ENCODE assay signal across 9 mouse cellular contexts in the genomic region with DNA sequence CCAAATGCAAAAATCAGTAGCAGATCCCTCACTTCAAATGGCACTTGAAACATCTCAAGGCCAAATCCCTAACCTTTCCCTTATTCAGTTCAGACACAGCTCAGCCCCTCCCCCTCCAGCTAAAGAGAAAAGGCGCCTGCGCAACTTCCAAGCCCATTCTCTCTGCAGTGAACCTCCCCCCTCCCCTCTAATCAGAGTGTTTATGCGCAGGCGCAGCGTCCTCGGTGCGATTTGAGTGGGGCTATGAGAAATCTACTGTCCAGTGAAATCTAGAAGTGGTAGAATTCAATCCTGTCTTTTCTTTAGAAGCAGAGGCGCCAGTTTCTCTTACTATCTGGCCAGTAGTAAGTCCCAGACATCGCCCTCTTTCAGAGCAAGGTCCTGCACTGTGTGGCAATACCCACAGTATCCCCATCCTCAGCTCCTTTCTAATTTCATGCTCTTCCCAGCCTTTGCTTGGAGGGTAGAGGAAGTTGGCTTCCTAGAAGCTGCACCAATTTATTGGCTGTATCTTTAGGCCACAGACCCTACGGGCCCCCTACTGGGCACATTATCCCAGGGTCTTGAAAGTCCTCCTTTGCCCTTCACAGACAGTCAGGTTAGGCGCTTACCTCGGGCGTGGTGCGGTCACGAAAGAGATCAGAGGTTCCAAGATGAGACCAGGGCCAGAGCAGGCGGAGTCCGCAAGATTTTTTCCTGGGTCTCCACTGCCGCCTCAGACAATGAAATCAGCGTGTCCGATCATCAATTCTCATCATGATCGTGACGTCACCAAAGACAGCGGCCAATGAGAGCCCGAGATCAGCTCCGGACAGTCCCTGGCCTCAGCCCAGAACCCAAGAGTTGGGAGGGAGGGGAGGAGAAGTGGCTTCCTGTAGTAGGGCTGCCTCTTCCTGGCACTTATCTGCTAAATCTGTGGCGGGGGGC. TPM values are rescaled to one million over a fixed set of nuclear protein-coding genes. Genes with fewer than 3 reads are reported as not detected.
DNase-seq lines count a peak whose midpoint lies in the region; ATAC-seq and TF ChIP-seq lines count a peak whose summit lies in the region.
"Had no signal": no experiment of that assay in that cellular context is flagged by ENCODE, and none has a peak within 500 bp of the region (broad histone marks: within the 10 kb centered on the region; RNA-seq: fewer than 3 reads in every experiment).

Gene Hdx, minus strand, starts transcription at position 724 of the 927 bp plus-strand sequence.

- peak; percentile 95 for ATAC-seq in embryonic facial prominence, embryonic 14.5 days (ENCODE audit: low read depth)
- ATAC-seq in midbrain, embryonic 12.5 days (ENCODE audit: low FRiP score, low read depth) = peak; percentile 98
- ATAC-seq in stomach, embryonic 15.5 days (ENCODE audit: insufficient read depth, low FRiP score, low read depth) = peak; percentile 72; the same call in 1 of the 2 replicates

- no peak for TF ChIP-seq POLR2A in spleen, adult 2 months (IDR thresholded peaks at IDR 0.05; ENCODE audit: low read depth, low read length)
- TF ChIP-seq POLR2A in kidney, adult 2 months (IDR thresholded peaks at IDR 0.05; ENCODE audit: low read depth, low read length) = no peak

- H3K4me3 ChIP-seq in spleen, adult 2 months (ENCODE audit: extremely low read depth, insufficient read depth, insufficient read length) = peak within 1 kb of the TSS; percentile 9; the same call in 1 of the 2 replicates
- H3K4me3 ChIP-seq in embryonic facial prominence, embryonic 14.5 days (ENCODE audit: low read depth, low read length) = peak within 1 kb of the TSS; percentile 45
- H3K4me3 ChIP-seq in kidney, adult 2 months (ENCODE audit: insufficient read depth, low read depth, low read length) = peak within 1 kb of the TSS; percentile 51
- H3K4me3 ChIP-seq in midbrain, embryonic 12.5 days = peak within 1 kb of the TSS; percentile 50
- H3K4me3 ChIP-seq in stomach, embryonic 15.5 days (replicated peaks) = peak within 1 kb of the TSS; percentile 45

- H3K4me1 ChIP-seq in spleen, adult 2 months (ENCODE audit: control insufficient read depth, insufficient read depth, insufficient read length) = no peaks in the 10 kb centered on the region
- no peaks in the 10 kb centered on the region for H3K4me1 ChIP-seq in embryonic facial prominence, embryonic 14.5 days (ENCODE audit: control insufficient read depth, insufficient read depth, low read length)
- H3K4me1 ChIP-seq in kidney, adult 2 months (ENCODE audit: control insufficient read depth, insufficient read depth, low read length) = no peaks in the 10 kb centered on the region
- H3K4me1 ChIP-seq in midbrain, embryonic 12.5 days = no peaks in the 10 kb centered on the region
- no peaks in the 10 kb centered on the region for H3K4me1 ChIP-seq in stomach, embryonic 15.5 days

- no peaks in the 10 kb centered on the region for H3K36me3 ChIP-seq in spleen, adult 2 months (ENCODE audit: control insufficient read depth, insufficient read depth, low read length)
- H3K36me3 ChIP-seq in embryonic facial prominence, embryonic 14.5 days (ENCODE audit: control insufficient read depth, insufficient read depth, low read length) = no peaks in the 10 kb centered on the region
- H3K36me3 ChIP-seq in kidney, adult 2 months (ENCODE audit: control insufficient read depth, insufficient read depth, low read length) = no peaks in the 10 kb centered on the region
- no peaks in the 10 kb centered on the region for H3K36me3 ChIP-seq in midbrain, embryonic 12.5 days
- H3K36me3 ChIP-seq in stomach, embryonic 15.5 days = no peaks in the 10 kb centered on the region

- WGBS in spleen, adult 2 months = 20% methylated on average over 26 of the region's 26 CpGs
- WGBS in embryonic facial prominence, embryonic 14.5 days = 28% methylated on average over 26 of the region's 26 CpGs
- WGBS in kidney, adult 2 months = under 1% methylated on average over 26 of the region's 26 CpGs
- WGBS in midbrain, embryonic 12.5 days = 28% methylated on average over 26 of the region's 26 CpGs
- 21% methylated on average over 26 of the region's 26 CpGs for WGBS in stomach, embryonic 15.5 days

- H3K9ac ChIP-seq in embryonic facial prominence, embryonic 14.5 days (ENCODE audit: low read depth, low read length) = peak within 1 kb of the TSS; percentile 60
- peak within 1 kb of the TSS; percentile 43; the same call in 1 of the 2 replicates for H3K9ac ChIP-seq in midbrain, embryonic 12.5 days (replicated peaks)
- H3K9ac ChIP-seq in stomach, embryonic 15.5 days = no peak within 1 kb of the TSS

- H3K27me3 ChIP-seq in spleen, adult 2 months (ENCODE audit: control insufficient read depth, insufficient read depth, low read length) = no peaks in the 10 kb centered on the region
- no peaks in the 10 kb centered on the region for H3K27me3 ChIP-seq in embryonic facial prominence, embryonic 14.5 days (replicated peaks; ENCODE audit: control insufficient read depth, insufficient read depth, low read length)
- no peaks in the 10 kb centered on the region for H3K27me3 ChIP-seq in kidney, adult 2 months (replicated peaks; ENCODE audit: control insufficient read depth, insufficient read depth, low read length)
- H3K27me3 ChIP-seq in midbrain, embryonic 12.5 days = no peaks in the 10 kb centered on the region
- no peaks in the 10 kb centered on the region for H3K27me3 ChIP-seq in stomach, embryonic 15.5 days (replicated peaks)

- no peaks in the 10 kb centered on the region for H3K9me3 ChIP-seq in embryonic facial prominence, embryonic 14.5 days (ENCODE audit: control insufficient read depth, low read length)
- H3K9me3 ChIP-seq in midbrain, embryonic 12.5 days = no peaks in the 10 kb centered on the region
- no peaks in the 10 kb centered on the region for H3K9me3 ChIP-seq in stomach, embryonic 15.5 days

- no peak within 1 kb of the TSS for H3K27ac ChIP-seq in spleen, adult 2 months (ENCODE audit: insufficient read depth, low read length)
- H3K27ac ChIP-seq in embryonic facial prominence, embryonic 14.5 days (replicated peaks; ENCODE audit: low read depth, low read length) = peak within 1 kb of the TSS; percentile 61
- H3K27ac ChIP-seq in kidney, adult 2 months (ENCODE audit: insufficient read depth, low read depth, low read length) = no peak within 1 kb of the TSS
- H3K27ac ChIP-seq in midbrain, embryonic 12.5 days (replicated peaks) = peak within 1 kb of the TSS; percentile 76
- peak within 1 kb of the TSS; percentile 21; the same call in 1 of the 2 replicates for H3K27ac ChIP-seq in stomach, embryonic 15.5 days

- peak in 1 of 2 experiments; percentile 1 for DNase-seq in spleen, adult 2 months (ENCODE audit: low read depth in 1 of 2, low spot score in 2 of 2)
- DNase-seq in spleen, adult 12 weeks (ENCODE audit: low spot score) = no peak
- DNase-seq in embryonic facial prominence, embryonic 14.5 days (ENCODE audit: low spot score) = peak; percentile 86
- DNase-seq in heart, adult 8-10 months (ENCODE audit: low spot score) = peak; percentile 22
- peak; percentile 60 for DNase-seq in kidney, adult 2 months
- DNase-seq in left cerebral cortex, postnatal 4 days = peak; percentile 82

- intact Hi-C loops in left cerebral cortex, postnatal 4 days (cut with DNase I) = no loop called here

- TF ChIP-seq CTCF in spleen, adult 2 months (IDR thresholded peaks at IDR 0.05; ENCODE audit: extremely low read depth, insufficient read depth, insufficient read length, insufficient replicate concordance) = no peak
- TF ChIP-seq CTCF in kidney, adult 2 months (conservative IDR thresholded peaks at IDR 0.05; ENCODE audit: insufficient read depth, insufficient read length, low read depth, low read length) = no peak

- H3K4me2 ChIP-seq in embryonic facial prominence, embryonic 14.5 days (ENCODE audit: low read depth, low read length) = peak within 1 kb of the TSS; percentile 58
- peak within 1 kb of the TSS; percentile 45 for H3K4me2 ChIP-seq in midbrain, embryonic 12.5 days (replicated peaks)
- H3K4me2 ChIP-seq in stomach, embryonic 15.5 days = peak within 1 kb of the TSS; percentile 51

RNA-seq across cellular contexts. Expression of gene Hdx, which starts in this region (rescaled TPM):
- polyA plus RNA-seq in spleen, adult 2 months (2012; rRNA removed) = 0.04 and 0.08 TPM in 2 replicates
- 0.70 and 0.94 TPM in 2 replicates for polyA plus RNA-seq in embryonic facial prominence, embryonic 14.5 days (2014; fragmentation: Nextera tagmentation; extraction: Ambion mirVana)
- total RNA-seq in heart, adult 8-10 months (2022) = under 1 TPM; 0.05 to 0.19 (median 0.10) TPM
- polyA plus RNA-seq in kidney, adult 2 months (2012; rRNA removed) = 0.08 and 0.09 TPM in 2 replicates
- 1 to 10 TPM; 4.8 to 4.9 TPM for total RNA-seq in left cerebral cortex, postnatal 4 days (2021)
- 2.2 and 2.3 TPM in 2 replicates for polyA plus RNA-seq in midbrain, embryonic 12.5 days (2016; fragmentation: Nextera tagmentation; extraction: Ambion mirVana)
- 0.50 and 0.63 TPM in 2 replicates for polyA plus RNA-seq in stomach, embryonic 15.5 days (2015; fragmentation: Nextera tagmentation; extraction: Ambion mirVana)
- total RNA-seq: neutrophil, adult 5-6 weeks had no signal

Comparison
In these comparisons a context has a peak if more than half of its experiments do, and no peak if none do; other contexts are left out.
1. RNA of gene Hdx (total RNA-seq): 4.8 to 4.9 TPM in left cerebral cortex, postnatal 4 days; 0.05 to 0.19 TPM in heart, adult 8-10 months; every median in the first group is over 4 times any median in the second.
2. Peak in DNase-seq, ATAC-seq, H3K4me3 ChIP-seq, H3K27ac ChIP-seq, H3K9ac ChIP-seq and H3K4me2 ChIP-seq in embryonic facial prominence, embryonic 14.5 days; RNA of the gene not detected or under 1 TPM.
3. Peak in DNase-seq in heart, adult 8-10 months; RNA of the gene not detected or under 1 TPM.
4. Peak in DNase-seq and H3K4me3 ChIP-seq in kidney, adult 2 months; RNA of the gene not detected or under 1 TPM.
5. Peak in ATAC-seq, H3K4me3 ChIP-seq, H3K27ac ChIP-seq and H3K4me2 ChIP-seq in stomach, embryonic 15.5 days; RNA of the gene not detected or under 1 TPM.
6. Peak in every context shown above with its lines, with median percentiles within 50 percentile points of each other: H3K4me3 ChIP-seq, ATAC-seq and H3K4me2 ChIP-seq.